Mouse (Mus musculus) embryonic fibroblast, embryonic 13.5 days (primary cell): ENCODE data around the gene Radil.

Source experiments
- CTCF ChIP-seq: IDR thresholded peaks from 2 replicates; pipeline ENCODE4 v1.5.1; 2011; ENCODE audit warnings: mild to moderate bottlenecking, control low read depth, low read length, moderate library complexity, borderline replicate concordance; ENCODE audit not compliant: insufficient read depth
- POLR2A ChIP-seq: IDR thresholded peaks from 2 replicates; pipeline ENCODE4 v1.6.1; 2011; ENCODE audit warnings: low read depth, mild to moderate bottlenecking, control low read depth, low read length, moderate library complexity

DNA sequence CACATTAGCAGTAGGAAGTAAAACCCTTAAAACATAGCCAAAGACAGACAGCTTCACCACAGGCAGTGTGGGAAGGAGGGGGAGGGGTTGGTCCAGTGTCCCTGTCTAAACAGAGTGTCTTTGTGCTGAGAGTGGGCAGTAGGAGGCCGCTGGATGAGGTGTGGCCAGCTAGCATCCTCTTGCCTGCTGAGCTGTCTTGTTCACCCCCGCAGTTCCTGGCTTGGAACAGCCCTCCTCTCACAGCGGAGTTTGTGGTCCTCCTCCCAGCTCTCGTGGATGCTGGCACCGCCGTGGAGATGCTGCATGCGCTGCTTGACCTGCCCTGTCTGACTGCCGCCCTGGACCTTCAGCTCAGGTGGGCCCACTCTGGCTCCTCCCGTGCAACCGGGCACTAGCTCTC, 77.2 kb downstream of the Radil start:
- TF ChIP-seq CTCF (no peak), POLR2A (no peak)
